Mouse (Mus musculus) right cerebral cortex, postnatal 14 days (tissue): ENCODE measurements at regions not wholly inside any gene's neighbourhood (a gene's known extent, or its start where the extent isn't known, plus 50 kb on each side); places are given as distances from the start of the nearest gene placed in this dataset.

Experiments used
- DNase-seq: peaks from one replicate; pipeline ENCODE4 v3.0.0; 2022

DNA sequence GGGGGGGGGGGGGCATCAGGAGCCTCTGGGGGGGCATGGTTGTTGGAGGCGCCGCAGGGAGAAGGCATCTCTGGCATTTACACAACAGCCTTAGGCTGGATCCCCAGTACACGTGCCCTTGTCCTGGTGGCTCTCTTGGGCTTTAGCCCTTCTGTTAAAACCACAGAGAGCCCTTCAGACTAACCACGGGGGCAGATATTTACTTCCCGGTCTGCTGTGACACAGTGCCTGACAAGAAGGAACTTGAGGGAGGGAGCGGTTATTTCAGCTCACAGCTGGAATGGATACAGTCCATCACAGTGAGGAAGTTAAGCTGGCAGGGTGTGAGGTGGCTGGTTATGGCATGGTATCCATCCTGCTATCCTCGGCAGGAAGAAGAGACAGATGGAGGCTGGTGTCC, 71.0 kb upstream of the Gm11733 start:
- DNase-seq: no peak

DNA sequence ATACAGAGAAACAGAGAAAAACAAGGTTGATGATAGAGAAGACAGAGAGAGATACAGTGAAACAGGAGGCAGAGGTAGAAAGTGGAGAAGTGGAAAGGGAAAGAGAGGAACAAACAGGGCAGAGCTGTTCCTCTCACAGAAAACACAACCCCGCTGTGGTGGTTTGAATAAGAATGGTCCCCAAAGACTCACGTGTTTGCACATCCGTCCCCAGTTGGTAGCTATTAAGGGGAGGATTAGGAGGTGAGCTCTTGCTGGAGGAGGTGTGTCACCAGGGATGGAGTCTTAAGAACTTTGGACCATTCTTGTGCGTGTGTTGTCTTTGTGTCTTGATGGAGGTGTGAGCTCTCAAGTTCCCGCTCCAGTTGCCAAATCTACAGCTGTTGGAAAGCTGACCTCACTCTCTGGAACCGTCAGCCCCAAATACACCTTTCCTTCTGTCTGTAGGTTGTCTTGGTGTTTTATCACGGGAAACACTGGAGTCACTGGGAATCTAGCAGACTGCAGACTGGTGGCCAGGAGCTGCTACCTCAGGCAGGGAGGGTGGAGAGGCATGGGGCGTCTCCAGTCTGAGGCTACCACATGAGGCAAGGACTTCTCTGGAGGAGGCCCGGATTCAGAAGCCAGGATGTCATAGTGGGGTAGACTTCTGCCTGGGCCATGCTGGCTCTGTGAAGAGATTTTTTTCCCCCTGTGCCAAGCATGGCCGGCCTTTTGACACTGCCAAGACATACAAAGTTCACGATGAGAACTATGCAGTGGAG, 70.0 kb upstream of the Gm11733 start:
- no peak for DNase-seq

DNA sequence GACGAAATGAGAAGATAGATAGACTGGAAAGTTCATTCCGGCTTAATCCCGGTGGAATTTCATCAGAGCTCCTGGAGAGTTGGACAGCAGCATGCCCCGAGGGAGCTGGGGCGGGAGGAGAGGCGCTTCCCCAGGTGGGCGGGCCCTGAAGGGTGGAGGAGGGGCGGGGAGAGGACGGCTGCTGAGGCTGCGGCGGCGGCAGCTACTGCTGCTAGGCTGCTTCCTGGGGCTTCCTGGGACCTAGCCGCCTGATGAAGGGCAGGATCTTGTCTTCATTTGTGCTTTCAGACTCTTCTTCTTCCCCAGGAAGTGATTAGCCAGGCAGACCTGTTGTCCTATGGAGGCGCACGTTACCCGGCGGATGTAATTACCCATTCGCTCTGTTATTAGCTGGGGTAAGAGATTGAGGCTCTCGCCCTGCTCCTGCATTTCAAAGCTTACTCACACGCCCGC, 69.3 kb upstream of the Gm11733 start:
- DNase-seq: peak; percentile 49

DNA sequence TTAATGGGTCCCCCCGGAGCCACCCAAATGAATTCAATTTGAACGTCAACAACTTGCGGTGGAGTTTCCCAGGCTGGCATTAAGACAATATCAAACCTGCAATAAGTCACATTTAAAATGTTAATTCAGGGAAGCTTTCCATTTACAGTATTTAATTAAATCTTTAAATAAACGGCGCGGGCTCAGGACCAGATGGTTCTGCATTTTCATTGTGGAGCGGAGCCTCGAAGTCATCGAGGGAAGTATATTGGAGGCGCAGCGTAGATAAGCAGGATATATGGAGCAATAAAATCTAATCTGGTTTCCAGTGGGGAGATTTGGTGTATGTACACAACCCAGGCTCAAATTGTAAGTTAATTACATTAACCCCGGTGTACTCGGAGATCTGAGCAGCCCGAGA, 68.7 kb upstream of the Gm11733 start:
- no peak for DNase-seq

DNA sequence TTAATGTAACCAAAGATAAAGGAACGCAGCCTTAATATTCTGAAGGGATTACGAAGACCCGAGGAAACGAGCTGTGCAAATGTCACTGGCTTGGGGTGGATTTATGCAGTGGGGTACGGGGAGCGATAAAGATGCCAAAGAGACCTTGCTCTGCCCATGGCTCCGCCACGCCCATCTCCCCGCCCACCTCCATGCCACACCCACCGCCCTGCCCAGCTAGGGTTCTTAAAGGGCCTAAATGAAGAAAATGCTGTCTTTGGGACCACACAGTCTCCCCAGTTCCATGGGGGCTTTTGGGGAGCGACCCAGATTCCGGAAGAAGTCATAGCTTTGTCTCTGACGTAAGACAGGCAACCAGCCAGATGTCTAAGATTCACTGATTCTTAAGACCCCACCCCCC, 68.2 kb upstream of the Gm11733 start:
- no peak for DNase-seq

DNA sequence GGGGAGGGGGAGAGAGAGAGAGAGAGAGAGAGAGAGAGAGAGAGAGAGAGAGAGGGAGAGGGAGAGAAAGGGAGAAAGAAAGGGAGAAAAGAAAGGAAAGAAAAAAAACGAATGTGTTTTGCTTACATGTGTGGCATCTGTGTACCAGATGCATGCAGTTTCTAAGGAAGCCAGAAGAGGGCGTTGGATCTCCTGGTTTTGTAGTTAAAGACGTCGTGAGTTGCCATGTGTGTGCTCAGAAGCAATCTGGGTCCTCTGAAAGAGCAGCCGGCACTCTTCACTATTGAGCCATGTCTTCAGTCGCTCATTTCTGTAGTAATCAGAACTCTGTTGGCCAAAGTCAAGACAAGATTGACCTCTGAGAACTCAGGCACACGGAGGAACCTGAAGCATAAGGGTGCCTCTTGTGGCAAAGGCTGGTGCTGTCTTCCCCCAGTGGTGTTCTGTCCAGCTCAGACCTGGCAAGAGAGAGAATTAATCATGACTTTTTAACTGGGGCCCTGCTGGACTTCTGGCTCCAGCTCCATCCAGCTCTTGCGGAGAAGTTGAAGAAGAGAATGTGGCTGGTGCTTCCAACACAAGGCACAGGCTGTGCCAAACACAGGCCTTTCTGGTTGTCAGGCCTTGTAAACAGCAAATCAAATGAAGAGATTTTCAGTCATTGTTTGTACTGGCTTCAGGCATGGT, 67.0 kb upstream of the Gm11733 start:
- no peak for DNase-seq

DNA sequence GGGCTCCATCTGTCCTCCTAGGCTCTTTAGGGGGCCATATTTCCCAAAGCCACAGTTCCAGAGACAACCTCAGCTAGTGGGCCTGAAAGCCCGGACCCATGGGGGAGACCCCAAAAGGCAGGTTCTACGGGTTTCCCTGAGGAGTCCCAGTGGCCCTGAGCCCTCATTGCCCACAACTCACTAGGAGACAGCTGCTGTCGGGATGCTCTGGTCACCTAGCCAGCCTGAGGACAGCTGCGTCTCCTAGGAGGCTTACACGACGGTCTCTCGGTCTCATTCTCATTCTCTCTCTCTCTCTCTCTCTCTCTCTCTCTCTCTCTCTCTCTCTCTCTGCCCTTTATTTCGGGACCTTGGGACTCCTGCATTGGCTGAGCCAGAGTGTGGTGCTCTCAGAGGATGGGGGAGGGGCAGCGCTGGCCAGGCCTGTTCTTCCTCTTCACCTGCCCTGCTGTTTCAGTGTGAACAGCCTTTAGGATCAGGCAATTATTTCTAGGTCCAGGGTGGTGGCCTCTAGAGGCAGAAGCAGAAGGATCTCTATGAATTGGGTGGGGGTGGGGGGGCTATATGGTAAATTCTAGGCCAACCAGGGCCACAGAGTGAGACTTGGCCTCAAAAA, 66.1 kb upstream of the Gm11733 start:
- DNase-seq: no peak

DNA sequence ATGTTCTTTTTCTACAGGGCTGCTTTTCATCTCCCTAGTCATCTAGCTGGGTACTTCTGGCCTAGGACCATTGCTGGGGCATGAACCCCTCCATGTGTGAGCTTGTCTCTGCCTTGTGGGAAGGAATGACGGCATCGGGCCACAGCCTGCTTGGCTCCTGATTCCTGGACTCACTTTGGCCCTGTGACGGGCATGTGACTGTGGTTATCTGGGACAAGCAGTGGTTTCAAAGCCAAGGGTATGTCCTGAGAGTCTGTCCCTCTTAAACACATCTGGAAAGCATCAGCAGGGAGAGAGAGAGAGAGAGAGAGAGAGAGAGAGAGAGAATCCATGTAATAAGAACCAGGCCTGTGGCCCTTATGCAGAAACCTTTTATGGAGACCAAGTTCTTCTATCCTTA, 65.2 kb upstream of the Gm11733 start:
- DNase-seq: no peak

DNA sequence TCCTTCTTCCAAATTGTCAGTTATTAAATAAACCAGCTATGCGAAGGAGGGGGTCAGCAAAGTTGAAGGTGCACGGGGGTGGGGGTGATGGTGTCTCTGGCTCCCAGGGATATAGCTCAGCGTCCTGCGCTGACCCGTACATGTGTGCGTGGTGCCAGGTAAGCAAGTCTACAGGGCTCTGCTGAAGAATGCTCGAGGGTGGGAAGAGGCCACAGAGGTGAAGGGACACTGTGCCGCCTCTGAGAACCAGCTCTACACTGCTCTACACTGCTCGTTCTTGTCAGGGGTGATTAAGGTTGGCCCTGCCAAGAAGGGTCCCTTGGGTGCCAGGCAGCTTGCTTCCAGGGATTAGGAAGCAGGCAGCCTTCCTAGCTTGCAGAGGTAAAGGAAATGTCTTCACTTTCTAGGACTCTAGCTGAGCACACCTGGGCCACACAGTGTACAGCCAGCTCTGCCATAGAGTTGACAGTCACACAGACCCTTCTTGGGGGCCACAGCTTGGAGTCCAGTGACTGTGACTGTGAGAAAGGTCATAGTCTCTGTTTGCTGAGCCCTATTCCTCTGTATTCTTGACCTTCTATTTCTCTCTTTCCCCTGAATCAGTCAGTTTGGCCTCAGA, 64.7 kb upstream of the Gm11733 start:
- DNase-seq: no peak

DNA sequence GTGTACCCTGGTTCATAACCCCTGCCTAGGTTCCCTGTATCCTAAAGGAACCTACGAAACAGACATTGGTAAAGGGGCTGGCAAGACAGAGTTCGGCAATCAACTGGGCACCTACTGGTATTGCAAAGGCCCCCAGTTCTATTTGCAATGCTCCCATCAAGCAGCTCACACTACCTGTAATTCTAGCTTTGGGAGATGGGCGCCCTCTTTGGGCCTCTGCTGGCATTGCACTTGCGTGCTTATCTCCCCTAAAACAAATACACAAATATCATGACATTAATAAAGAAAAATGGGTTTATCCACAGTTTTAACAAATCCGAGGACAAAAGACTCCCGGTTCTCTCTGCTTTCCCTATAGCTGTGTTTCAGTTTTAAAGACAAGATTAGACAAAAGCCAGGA, 61.5 kb upstream of the Gm11733 start:
- no peak for DNase-seq

DNA sequence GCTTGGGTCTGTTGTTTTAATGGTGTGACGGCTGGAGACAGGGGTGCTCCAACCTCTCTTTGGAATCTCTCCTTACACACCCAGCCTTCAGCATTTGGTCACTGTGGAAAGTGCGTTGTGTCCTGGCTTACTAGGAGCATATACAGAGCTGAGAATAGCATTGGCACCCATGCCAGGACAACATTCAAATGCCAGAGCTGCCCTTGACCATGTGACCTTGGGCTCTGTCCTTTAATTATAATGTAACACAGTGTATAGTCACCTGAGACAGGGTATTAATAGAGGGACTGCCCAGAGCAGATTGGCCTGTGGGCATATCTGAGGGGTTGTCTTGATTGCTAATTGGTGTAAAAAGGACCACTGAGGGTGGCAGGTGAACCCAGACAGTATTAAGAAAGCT, 60.7 kb upstream of the Gm11733 start:
- DNase-seq: no peak

DNA sequence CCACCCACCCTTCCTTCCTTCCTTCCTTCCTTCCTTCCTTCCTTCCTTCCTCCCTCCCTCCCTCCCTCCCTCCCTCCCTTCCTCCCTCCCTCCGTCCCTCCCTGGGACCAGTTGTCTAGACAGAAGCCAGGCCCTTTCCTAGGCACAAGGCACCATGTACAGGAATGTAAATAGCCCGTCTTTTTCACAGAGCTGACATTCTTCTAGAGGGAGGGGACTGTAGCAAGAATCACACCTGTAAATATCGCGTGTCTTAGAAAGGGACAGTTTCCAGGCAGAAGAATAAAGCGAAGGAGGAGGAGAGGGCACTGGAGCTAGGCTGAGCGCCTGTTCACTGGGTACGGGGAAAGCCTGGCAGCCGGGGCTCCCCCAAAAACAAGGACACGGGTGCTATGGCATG, 58.7 kb upstream of the Gm11733 start:
- no peak for DNase-seq

DNA sequence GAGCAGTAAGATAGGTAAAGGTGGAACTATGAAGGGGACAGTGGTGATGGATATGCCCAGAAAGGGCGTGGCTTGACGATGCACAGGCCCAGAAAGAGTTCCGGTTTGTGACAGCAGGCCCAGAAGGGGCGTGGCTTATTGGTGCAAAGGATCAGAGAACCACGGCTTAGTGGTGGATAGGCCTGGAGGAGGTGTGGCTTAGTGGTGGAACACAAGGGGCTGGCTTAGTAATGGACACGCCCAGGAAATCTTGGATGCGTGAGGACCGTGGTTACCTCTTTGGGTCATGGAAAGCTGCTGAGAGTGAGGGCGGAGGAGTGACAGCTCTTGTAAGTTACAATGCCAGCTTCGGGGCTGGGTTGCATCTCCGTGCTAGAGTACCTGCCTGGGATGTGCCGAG, 58.2 kb upstream of the Gm11733 start:
- no peak for DNase-seq

DNA sequence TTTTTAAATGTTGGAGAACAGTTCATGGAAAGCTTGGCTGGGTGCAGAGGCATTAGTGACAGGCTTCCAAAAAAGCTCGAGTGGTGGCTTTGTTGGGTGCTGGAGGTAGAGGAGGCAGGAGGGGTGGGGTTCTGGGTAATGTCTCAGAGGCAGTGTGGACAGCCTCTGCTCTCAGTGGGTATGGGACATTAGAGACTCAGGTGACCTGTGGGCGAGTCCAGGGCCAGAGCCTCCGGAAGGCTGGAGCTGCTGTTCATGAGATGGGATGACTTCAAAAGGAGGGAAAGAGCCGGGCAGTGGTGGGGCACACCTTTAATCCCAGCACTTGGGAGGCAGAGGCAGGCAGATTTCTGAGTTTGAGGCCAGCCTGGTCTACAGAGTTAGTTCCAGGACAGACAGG, 57.5 kb upstream of the Gm11733 start:
- no peak for DNase-seq

DNA sequence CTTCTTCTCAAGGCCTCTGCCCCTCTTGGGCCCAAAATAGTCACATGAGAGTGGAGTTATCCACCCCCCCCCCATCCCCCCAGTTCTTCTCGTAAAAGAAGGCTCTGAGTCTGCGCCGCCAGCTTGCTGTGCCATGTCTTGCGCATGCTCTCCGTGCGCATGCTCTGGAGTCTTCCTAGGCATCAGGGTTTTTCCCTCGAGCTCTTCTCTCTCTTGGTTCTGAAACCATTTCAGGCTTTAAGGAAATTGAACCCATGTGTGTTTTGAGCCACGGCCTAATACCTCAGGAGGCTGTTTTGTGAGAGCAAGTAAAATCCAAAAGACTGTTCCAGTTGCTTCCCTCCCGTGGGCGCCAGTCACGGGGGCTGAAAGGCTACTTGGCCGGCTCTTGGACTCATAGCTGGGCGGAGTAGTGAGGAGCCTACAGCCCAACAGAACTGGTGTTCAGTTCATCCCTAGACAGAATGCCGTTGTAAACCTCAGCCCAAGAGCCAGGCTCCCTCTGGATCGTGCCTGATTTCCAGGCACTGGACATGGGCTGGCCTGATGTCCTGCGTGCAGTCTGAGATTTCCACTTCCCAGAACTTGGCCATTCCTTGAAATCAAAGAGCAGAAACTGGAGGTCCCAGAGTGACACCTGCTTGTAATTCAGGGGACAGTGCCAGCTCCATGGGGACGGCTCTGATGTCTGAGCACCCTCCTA, 56.2 kb upstream of the Gm11733 start:
- no peak for DNase-seq

DNA sequence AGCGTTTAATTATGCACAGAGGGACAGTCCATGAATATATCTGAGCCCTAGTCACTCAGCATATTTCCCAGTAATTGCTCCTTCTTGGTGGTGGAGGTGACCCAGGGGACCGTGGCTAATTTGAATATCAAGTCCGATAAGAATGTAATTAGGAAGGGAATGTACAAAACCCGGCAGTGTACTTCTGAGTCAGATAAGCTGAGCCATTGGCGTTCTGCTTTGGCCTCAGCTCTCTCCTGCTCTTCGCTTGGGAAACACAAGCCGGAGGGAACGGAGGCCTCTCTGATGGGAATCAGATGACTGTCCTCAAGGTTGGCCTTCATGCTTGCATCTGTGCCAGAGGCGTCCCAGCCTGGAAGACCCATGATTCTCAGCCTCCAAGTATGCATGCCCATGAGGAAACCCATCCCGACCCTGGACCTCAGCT, 54.8 kb upstream of the Gm11733 start:
- DNase-seq: no peak

DNA sequence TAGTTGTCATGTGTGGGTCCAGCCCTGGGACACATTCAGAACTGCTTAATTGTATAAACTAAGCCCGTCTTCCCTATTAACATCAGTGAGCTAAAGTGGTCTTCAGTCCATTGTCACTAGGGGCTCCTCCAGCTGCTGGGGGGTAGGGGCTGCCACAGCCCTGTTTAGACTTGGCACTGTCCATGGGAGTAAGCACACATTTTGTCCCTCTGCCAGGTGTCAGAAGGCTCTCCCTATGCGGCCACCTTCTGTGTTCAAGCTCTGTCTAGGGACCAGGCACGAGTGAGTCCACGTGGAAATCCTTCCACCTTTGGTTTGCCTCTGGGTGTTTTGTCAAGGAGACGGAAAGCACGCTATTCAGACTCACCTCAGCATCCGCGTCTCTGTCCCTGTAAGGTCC, 54.3 kb upstream of the Gm11733 start:
- no peak for DNase-seq

DNA sequence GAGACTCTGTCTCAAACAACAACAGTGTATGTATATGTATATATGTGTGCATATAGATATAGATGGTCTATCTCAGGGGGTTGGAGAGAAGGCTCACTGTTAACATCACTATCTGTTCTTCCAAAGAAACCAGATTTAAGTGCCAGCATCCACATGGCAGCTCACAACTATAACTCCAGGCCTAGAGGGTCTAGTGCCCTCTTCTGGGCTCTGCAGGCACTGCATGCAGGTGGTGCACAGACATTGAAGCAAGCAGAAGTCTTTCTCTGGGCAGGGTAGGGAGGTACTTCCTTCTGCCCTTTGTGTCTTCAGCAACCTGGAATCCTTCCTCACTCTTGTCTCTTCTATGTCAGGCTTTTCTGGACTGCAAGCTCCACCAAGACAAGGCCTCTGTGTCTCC, 50.1 kb upstream of the Gm11733 start:
- peak; percentile 25 for DNase-seq
